In genomic region chr15:79044837-79045236, GRCm38 (mm10) we compare ENCODE assay signal across 13 mouse cellular contexts. TPM values are rescaled to one million over a fixed set of nuclear protein-coding genes. Genes with fewer than 3 reads are reported as not detected.
DNase-seq lines count a peak whose midpoint lies in the region; ATAC-seq and TF ChIP-seq lines count a peak whose summit lies in the region.
"Had no signal": no experiment of that assay in that cellular context is flagged by ENCODE, and none has a peak within 500 bp of the region (broad histone marks: within the 10 kb centered on the region; RNA-seq: fewer than 3 reads in every experiment).

No protein-coding gene starts in this region.

- no peak overlapping the region for H3K4me2 ChIP-seq in forebrain, embryonic 11.5 days (ENCODE audit: low read depth, low read length, severe bottlenecking)
- H3K4me2 ChIP-seq in forebrain, embryonic 15.5 days (replicated peaks) = no peak overlapping the region
- no peak overlapping the region for H3K4me2 ChIP-seq in limb, embryonic 11.5 days (ENCODE audit: low read depth, severe bottlenecking)
- no peak overlapping the region for H3K4me2 ChIP-seq in neural tube, embryonic 14.5 days (ENCODE audit: low read depth, low read length)
- H3K4me2 ChIP-seq: lung, embryonic 14.5 days had no signal

- H3K27ac ChIP-seq in forebrain, embryonic 11.5 days (ENCODE audit: low read depth, low read length) = no peak overlapping the region
- no peak overlapping the region for H3K27ac ChIP-seq in forebrain, embryonic 15.5 days (replicated peaks)
- H3K27ac ChIP-seq in limb, embryonic 11.5 days (replicated peaks; ENCODE audit: low read depth, low read length) = no peak overlapping the region; the same call in 1 of the 2 replicates
- no peak overlapping the region for H3K27ac ChIP-seq in neural tube, embryonic 14.5 days (ENCODE audit: low read depth, low read length)
- no peak overlapping the region for H3K27ac ChIP-seq in left cerebral cortex, adult 2 months
- H3K27ac ChIP-seq in thymus, adult 2 months (ENCODE audit: control insufficient read depth, insufficient read depth, low read length) = no peak overlapping the region
- H3K27ac ChIP-seq: gastrocnemius, adult 2 months had no signal

- H3K4me3 ChIP-seq in forebrain, embryonic 11.5 days (ENCODE audit: low read depth, low read length) = no peak overlapping the region
- H3K4me3 ChIP-seq in forebrain, embryonic 15.5 days = no peak overlapping the region
- no peak overlapping the region for H3K4me3 ChIP-seq in limb, embryonic 11.5 days (ENCODE audit: low read depth, low read length)
- no peak overlapping the region for H3K4me3 ChIP-seq in neural tube, embryonic 14.5 days (ENCODE audit: low read depth, low read length)
- H3K4me3 ChIP-seq in left cerebral cortex, adult 2 months = no peak overlapping the region
- H3K4me3 ChIP-seq in thymus, adult 2 months (ENCODE audit: control insufficient read depth, insufficient read depth, low read length) = no peak overlapping the region
- H3K4me3 ChIP-seq: gastrocnemius, adult 2 months had no signal

- no peaks in the 10 kb centered on the region for H3K36me3 ChIP-seq in forebrain, embryonic 11.5 days (ENCODE audit: control insufficient read depth, insufficient read depth, low read length)
- no peaks in the 10 kb centered on the region for H3K36me3 ChIP-seq in forebrain, embryonic 15.5 days
- no peaks in the 10 kb centered on the region for H3K36me3 ChIP-seq in limb, embryonic 11.5 days (ENCODE audit: control insufficient read depth, insufficient read depth, low read length)
- H3K36me3 ChIP-seq in neural tube, embryonic 14.5 days (ENCODE audit: control insufficient read depth, insufficient read depth, low read length) = no peaks in the 10 kb centered on the region
- no peaks in the 10 kb centered on the region for H3K36me3 ChIP-seq in thymus, adult 2 months (ENCODE audit: control insufficient read depth, insufficient read depth, low read length)

- H3K4me1 ChIP-seq in forebrain, embryonic 11.5 days (replicated peaks; ENCODE audit: control insufficient read depth, insufficient read depth, low read length) = peaks cover 16% of the 10 kb centered on the region
- H3K4me1 ChIP-seq in forebrain, embryonic 15.5 days = peaks cover 17% of the 10 kb centered on the region
- peaks cover 20% of the 10 kb centered on the region for H3K4me1 ChIP-seq in limb, embryonic 11.5 days (ENCODE audit: control insufficient read depth, insufficient read depth, low read length)
- H3K4me1 ChIP-seq in neural tube, embryonic 14.5 days (ENCODE audit: control insufficient read depth, insufficient read depth, low read length) = 0 out of 2 replicates have a peak, but pooled peaks cover 6% of the 10 kb centered on the region
- H3K4me1 ChIP-seq in thymus, adult 2 months (replicated peaks; ENCODE audit: control insufficient read depth, insufficient read depth, low read length) = peaks cover 15% of the 10 kb centered on the region

- no peaks in the 10 kb centered on the region for H3K9me3 ChIP-seq in forebrain, embryonic 11.5 days (ENCODE audit: control insufficient read depth, low read length)
- no peaks in the 10 kb centered on the region for H3K9me3 ChIP-seq in forebrain, embryonic 15.5 days
- peaks cover 2% of the 10 kb centered on the region; the same call in 1 of the 2 replicates for H3K9me3 ChIP-seq in limb, embryonic 11.5 days (ENCODE audit: control insufficient read depth, low read length)
- H3K9me3 ChIP-seq in neural tube, embryonic 14.5 days (ENCODE audit: control insufficient read depth, low read length) = no peaks in the 10 kb centered on the region

- no peak for DNase-seq in forebrain, embryonic 11.5 days (ENCODE audit: low spot score)
- peak; percentile 72 for DNase-seq in MN1 (ENCODE audit: low spot score)
- peak; percentile 52 for DNase-seq in limb, embryonic 11.5 days (ENCODE audit: low spot score)
- no peak for DNase-seq in left cerebral cortex, adult 2 months (ENCODE audit: extremely low spot score in 1 of 2, low spot score in 2 of 2)
- DNase-seq in thymus, adult 2 months = no peak
- no peak for DNase-seq in gastrocnemius, postnatal 25 days
- DNase-seq: gastrocnemius, adult 2 months; kidney, adult 11 months; lung, embryonic 14.5 days had no signal

- no peak overlapping the region for H3K9ac ChIP-seq in forebrain, embryonic 11.5 days (ENCODE audit: low read length)
- no peak overlapping the region for H3K9ac ChIP-seq in forebrain, embryonic 15.5 days (replicated peaks)
- no peak overlapping the region for H3K9ac ChIP-seq in limb, embryonic 11.5 days (ENCODE audit: low read length)
- peak overlapping the region; percentile 4; the same call in 1 of the 2 replicates for H3K9ac ChIP-seq in neural tube, embryonic 14.5 days (replicated peaks; ENCODE audit: low read depth, low read length)
- H3K9ac ChIP-seq: lung, embryonic 14.5 days had no signal

- intact Hi-C loops in left cerebral cortex, adult 2 months (cut with DNase I) = no loop called here

- H3K27me3 ChIP-seq in forebrain, embryonic 11.5 days (ENCODE audit: control insufficient read depth, insufficient read depth, low read length) = peaks cover 40% of the 10 kb centered on the region
- peaks cover 54% of the 10 kb centered on the region for H3K27me3 ChIP-seq in forebrain, embryonic 15.5 days
- H3K27me3 ChIP-seq in limb, embryonic 11.5 days (ENCODE audit: control insufficient read depth, insufficient read depth, low read length) = peaks cover 29% of the 10 kb centered on the region
- peaks cover 27% of the 10 kb centered on the region for H3K27me3 ChIP-seq in neural tube, embryonic 14.5 days (ENCODE audit: control insufficient read depth, insufficient read depth, low read length)
- H3K27me3 ChIP-seq in thymus, adult 2 months (ENCODE audit: control insufficient read depth, insufficient read depth, low read length) = peaks cover 12% of the 10 kb centered on the region

- WGBS in forebrain, embryonic 11.5 days = 8% methylated on average over 4 of the region's 4 CpGs
- WGBS in forebrain, embryonic 15.5 days = 5% methylated on average over 4 of the region's 4 CpGs
- WGBS in limb, embryonic 11.5 days = 0% methylated on average over 4 of the region's 4 CpGs
- WGBS in neural tube, embryonic 14.5 days = 3% methylated on average over 4 of the region's 4 CpGs
- 66% methylated on average over 4 of the region's 4 CpGs for WGBS in thymus, adult 2 months

- TF ChIP-seq CTCF in left cerebral cortex, adult 2 months (IDR thresholded peaks at IDR 0.05) = no peak
- no peak for TF ChIP-seq CTCF in thymus, adult 2 months (IDR thresholded peaks at IDR 0.05; ENCODE audit: borderline replicate concordance, control insufficient read depth, extremely low read depth, insufficient read depth, low read length, poor library complexity)

- 0 out of 2 replicates have a peak, but pooled peaks have one; percentile 33 for ATAC-seq in forebrain, embryonic 11.5 days (replicated peaks; ENCODE audit: low FRiP score)
- ATAC-seq in forebrain, embryonic 15.5 days (replicated peaks) = no peak
- ATAC-seq in limb, embryonic 11.5 days (ENCODE audit: insufficient number of reproducible peaks, low FRiP score, low TSS enrichment, low read depth) = no peak
- peak; percentile 61 for ATAC-seq in neural tube, embryonic 14.5 days (ENCODE audit: low read depth)

- no peak for TF ChIP-seq POLR2A in thymus, adult 2 months (IDR thresholded peaks at IDR 0.05; ENCODE audit: control insufficient read depth, extremely low read depth, insufficient read depth, low read length, poor library complexity)

RNA-seq across cellular contexts. Expression of gene Galr3, which starts 3.2 kb away (rescaled TPM):
- not detected in 2 replicates for polyA plus RNA-seq in forebrain, embryonic 11.5 days (2014; fragmentation: Nextera tagmentation; extraction: Ambion mirVana)
- polyA plus RNA-seq in forebrain, embryonic 15.5 days (2015; fragmentation: Nextera tagmentation; extraction: Ambion mirVana) = not detected in 2 replicates
- not detected in 2 replicates for polyA plus RNA-seq in limb, embryonic 11.5 days (2014; fragmentation: Nextera tagmentation; extraction: Ambion mirVana)
- polyA plus RNA-seq in neural tube, embryonic 14.5 days (2014; fragmentation: Nextera tagmentation; extraction: Ambion mirVana) = not detected in 2 replicates
- total RNA-seq in left cerebral cortex, adult 2 months (2021) = under 1 TPM in 1 of 2 experiments, not detected in 1; 0.84 TPM
- polyA plus RNA-seq in thymus, adult 2 months (2012; rRNA removed) = 0.71 and 1.6 TPM in 2 replicates
- not detected for total RNA-seq in gastrocnemius, postnatal 25 days (2021)
- total RNA-seq: gastrocnemius, adult 2 months; monocyte, adult 5-6 weeks had no signal
- polyA plus RNA-seq: heart, embryonic 14.5 days; lung, embryonic 14.5 days had no signal

RNA-seq across cellular contexts. Expression of gene H1f0, which starts 16.6 kb away (rescaled TPM):
- 349 and 396 TPM in 2 replicates for polyA plus RNA-seq in forebrain, embryonic 11.5 days (2014; fragmentation: Nextera tagmentation; extraction: Ambion mirVana)
- 470 and 489 TPM in 2 replicates for polyA plus RNA-seq in forebrain, embryonic 15.5 days (2015; fragmentation: Nextera tagmentation; extraction: Ambion mirVana)
- polyA plus RNA-seq in limb, embryonic 11.5 days (2014; fragmentation: Nextera tagmentation; extraction: Ambion mirVana) = 271 and 369 TPM in 2 replicates
- 45.6 and 126 TPM in 2 replicates for polyA plus RNA-seq in neural tube, embryonic 14.5 days (2014; fragmentation: Nextera tagmentation; extraction: Ambion mirVana)
- 10 to 100 TPM; 80.4 to 81.1 TPM for total RNA-seq in left cerebral cortex, adult 2 months (2021)
- polyA plus RNA-seq in thymus, adult 2 months (2012; rRNA removed) = 35.7 and 52.0 TPM in 2 replicates
- 10 to 100 TPM; 73.2 to 75.3 TPM for total RNA-seq in gastrocnemius, postnatal 25 days (2021)

RNA-seq across cellular contexts. Expression of gene Ankrd54, which starts 17.9 kb away (rescaled TPM):
- 61.6 and 67.1 TPM in 2 replicates for polyA plus RNA-seq in forebrain, embryonic 11.5 days (2014; fragmentation: Nextera tagmentation; extraction: Ambion mirVana)
- polyA plus RNA-seq in forebrain, embryonic 15.5 days (2015; fragmentation: Nextera tagmentation; extraction: Ambion mirVana) = 61.6 and 65.5 TPM in 2 replicates
- polyA plus RNA-seq in limb, embryonic 11.5 days (2014; fragmentation: Nextera tagmentation; extraction: Ambion mirVana) = 56.7 and 63.2 TPM in 2 replicates
- 45.9 and 46.2 TPM in 2 replicates for polyA plus RNA-seq in neural tube, embryonic 14.5 days (2014; fragmentation: Nextera tagmentation; extraction: Ambion mirVana)
- total RNA-seq in left cerebral cortex, adult 2 months (2021) = 10 to 100 TPM; 19.7 to 19.8 TPM
- polyA plus RNA-seq in thymus, adult 2 months (2012; rRNA removed) = 171 and 181 TPM in 2 replicates
- 1 to 10 TPM; 3.6 to 4.4 TPM for total RNA-seq in gastrocnemius, postnatal 25 days (2021)

RNA-seq across cellular contexts. Expression of gene Eif3l, which starts 30.1 kb away (rescaled TPM):
- polyA plus RNA-seq in forebrain, embryonic 11.5 days (2014; fragmentation: Nextera tagmentation; extraction: Ambion mirVana) = 245 and 254 TPM in 2 replicates
- 192 and 195 TPM in 2 replicates for polyA plus RNA-seq in forebrain, embryonic 15.5 days (2015; fragmentation: Nextera tagmentation; extraction: Ambion mirVana)
- 275 and 280 TPM in 2 replicates for polyA plus RNA-seq in limb, embryonic 11.5 days (2014; fragmentation: Nextera tagmentation; extraction: Ambion mirVana)
- 169 and 183 TPM in 2 replicates for polyA plus RNA-seq in neural tube, embryonic 14.5 days (2014; fragmentation: Nextera tagmentation; extraction: Ambion mirVana)
- 10 to 100 TPM; 62.5 to 66.6 TPM for total RNA-seq in left cerebral cortex, adult 2 months (2021)
- 205 and 212 TPM in 2 replicates for polyA plus RNA-seq in thymus, adult 2 months (2012; rRNA removed)
- total RNA-seq in gastrocnemius, postnatal 25 days (2021) = 10 to 100 TPM; 46.3 to 53.2 TPM

Comparison
In these comparisons a context has a peak if more than half of its experiments do, and no peak if none do; other contexts are left out.
1. ATAC-seq: peak in forebrain, embryonic 11.5 days (single experiment) and neural tube, embryonic 14.5 days (single experiment); none in forebrain, embryonic 15.5 days (single experiment) and limb, embryonic 11.5 days (single experiment).
2. DNase-seq: peak in MN1 (single experiment) and limb, embryonic 11.5 days (single experiment); none in forebrain, embryonic 11.5 days (single experiment), left cerebral cortex, adult 2 months (0 of 2), thymus, adult 2 months (single experiment) and gastrocnemius, postnatal 25 days (single experiment).